Mouse (Mus musculus) liver, adult 2 months (tissue): ENCODE measurements around the gene Zc3h14. TPM values are rescaled to one million over a fixed set of nuclear protein-coding genes. Genes with fewer than 3 reads are reported as not detected.

ENCODE experiments used
- DNase-seq: peaks from one replicate; pipeline ENCODE4 v3.0.0-alpha.2; 2011; ENCODE audit warnings: low read depth, low spot score; ENCODE audit errors: extremely low read depth
- H3K27ac ChIP-seq: fragments of 200-500 bp; replicated peaks from 2 replicates; pipeline ENCODE4 v1.5.1; 2012; ENCODE audit warnings: low read depth, mild to moderate bottlenecking, control low read depth, inconsistent platforms, low read length; ENCODE audit not compliant: insufficient read depth
- H3K27me3 ChIP-seq: fragments of 200-500 bp; 2 replicates; pipeline ENCODE4 v1.6.1; 2012; ENCODE audit warnings: mild to moderate bottlenecking, moderate library complexity, low read length, inconsistent platforms; ENCODE audit not compliant: control insufficient read depth, insufficient read depth
- H3K36me3 ChIP-seq: fragments of 200-500 bp; 2 replicates; pipeline ENCODE4 v1.6.1; 2012; ENCODE audit warnings: low read length, inconsistent platforms; ENCODE audit not compliant: control insufficient read depth, insufficient read depth
- H3K4me1 ChIP-seq: fragments of 200-500 bp; 2 replicates; pipeline ENCODE4 v1.6.1; 2011; ENCODE audit warnings: low read length; ENCODE audit not compliant: control insufficient read depth, insufficient read depth
- H3K4me3 ChIP-seq: fragments of 200-500 bp; 2 replicates; pipeline ENCODE4 v1.5.1; 2011; ENCODE audit warnings: low read depth, mild to moderate bottlenecking, control low read depth, low read length, moderate library complexity; ENCODE audit not compliant: insufficient read depth
- H3K79me2 ChIP-seq: fragments of 200-500 bp; 2 replicates; pipeline ENCODE4 v1.6.1; 2012; ENCODE audit warnings: inconsistent platforms, mild to moderate bottlenecking, low read length, moderate library complexity; ENCODE audit not compliant: control insufficient read depth, insufficient read depth
- H3K9ac ChIP-seq: fragments of 200-500 bp; 2 replicates; pipeline ENCODE4 v1.6.1; 2012; ENCODE audit warnings: low read depth, mild to moderate bottlenecking, control low read depth, inconsistent platforms, low read length
- CTCF ChIP-seq: fragments of 200-500 bp; IDR thresholded peaks from 2 replicates; pipeline ENCODE4 v1.5.1; 2011; ENCODE audit warnings: low read depth, low read length, control low read depth
- POLR2A ChIP-seq: fragments of 200-500 bp; IDR thresholded peaks from 2 replicates; pipeline ENCODE4 v1.6.1; 2011; ENCODE audit warnings: low read length, control low read depth; ENCODE audit not compliant: insufficient read depth; ENCODE audit errors: extremely low read depth
- WGBS: fragments of 180-500 bp; shearing (Covaris S2); methylation state at CpG from one replicate; pipeline ENCODE4 v1.1.7; 2018; 5-methylcytosine and 5-hydroxymethylcytosine counted together
- polyA plus RNA-seq: library from polyadenylated mRNA; depleted of rRNA; stranded (reverse); fragments of >200 nt; gene quantifications from 2 replicates; pipeline ENCODE4 v1.2.3, GENCODE M21; 2012
- total RNA-seq: library from RNA; depleted of rRNA; stranded (reverse); fragments of >200 nt; gene quantifications from 2 replicates; pipeline ENCODE4 v1.2.3, GENCODE M21; 2014

The Zc3h14 gene
- total and polyA plus RNA-seq, 2 experiments: 21.9 to 53.7 TPM

DNA sequence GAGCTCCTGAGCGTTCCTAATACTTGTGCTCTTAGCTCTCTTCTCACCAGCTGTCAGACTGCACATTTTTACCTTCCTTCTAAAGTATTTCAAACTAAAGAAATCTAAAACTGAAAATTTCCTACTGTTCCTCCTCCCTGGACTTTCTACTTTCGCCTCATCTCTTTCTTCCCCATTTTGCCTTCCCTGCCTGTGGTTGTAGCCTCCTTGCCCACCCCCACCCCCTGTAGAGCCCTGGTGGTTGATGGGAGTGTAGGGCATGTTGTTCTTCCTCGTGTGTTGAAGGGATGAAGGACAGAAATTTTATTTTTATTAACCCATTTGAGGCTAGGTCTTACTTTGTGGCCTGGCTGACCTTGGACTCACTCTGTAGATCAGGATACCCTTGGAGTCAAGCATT is 30.7 kb downstream of the Zc3h14 start:
- Histone ChIP-seq H3K36me3 (peaks cover 55% of the 10 kb centered on the region), H3K27me3 (no peaks in the 10 kb centered on the region)
- TF ChIP-seq CTCF: no peak
- no peak for TF ChIP-seq POLR2A

GRCm38 (mm10) chr12:98779148-98779547 is 32.4 kb downstream of the Zc3h14 start:
- H3K9ac ChIP-seq: no peak overlapping the region
- H3K36me3 ChIP-seq: peaks cover 60% of the 10 kb centered on the region
- WGBS: 76% methylated on average over 4 of the region's 4 CpGs
- no peak overlapping the region for H3K4me3 ChIP-seq
- peak; percentile 24 for DNase-seq
- no peaks in the 10 kb centered on the region; the same call in 1 of the 2 replicates for H3K79me2 ChIP-seq
- no peak overlapping the region for H3K27ac ChIP-seq
- H3K27me3 ChIP-seq: no peaks in the 10 kb centered on the region
- peak; percentile 50; the same call in 1 of the 2 replicates for TF ChIP-seq CTCF
- TF ChIP-seq POLR2A: no peak
- no peaks in the 10 kb centered on the region for H3K4me1 ChIP-seq

More for the DNA sequence above, 30.7 kb downstream of the Zc3h14 start:
- Histone ChIP-seq H3K27ac (no peak overlapping the region), H3K9ac (no peak overlapping the region), H3K79me2 (no peaks in the 10 kb centered on the region; the same call in 1 of the 2 replicates), H3K4me1 (no peaks in the 10 kb centered on the region), H3K4me3 (no peak overlapping the region)
- DNase-seq: no peak
- WGBS: 77% methylated on average over 3 of the region's 3 CpGs

DNA sequence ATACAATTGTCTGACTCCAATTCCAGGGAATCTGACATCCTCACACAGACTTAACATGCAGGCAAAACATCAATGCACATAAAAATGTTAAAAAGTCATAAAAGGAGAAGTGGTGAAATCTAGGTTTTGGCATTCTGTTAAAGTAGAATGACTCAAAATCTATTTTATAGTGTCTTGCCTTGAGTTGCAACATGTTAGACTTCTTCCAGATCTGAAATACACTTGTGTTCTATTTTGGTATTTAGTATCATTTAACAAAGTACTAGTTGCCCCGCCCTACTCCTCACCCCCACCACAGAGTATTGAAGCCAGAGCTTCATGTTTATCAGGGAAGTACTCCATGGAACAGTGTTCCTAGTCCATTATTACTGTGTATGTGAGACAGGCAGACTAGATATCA is 37.5 kb downstream of the Zc3h14 start:
- Histone ChIP-seq H3K79me2 (no peaks in the 10 kb centered on the region; the same call in 1 of the 2 replicates), H3K27me3 (no peaks in the 10 kb centered on the region), H3K27ac (no peak overlapping the region), H3K9ac (no peak overlapping the region), H3K36me3 (peaks cover 72% of the 10 kb centered on the region), H3K4me1 (no peaks in the 10 kb centered on the region), H3K4me3 (no peak overlapping the region)
- 97% methylated on average over 1 of the region's 1 CpGs for WGBS
- no peak for TF ChIP-seq POLR2A
- TF ChIP-seq CTCF: no peak
- DNase-seq: no peak

- no peak for DNase-seq
- Histone ChIP-seq H3K27ac (no peak overlapping the region), H3K9ac (no peak overlapping the region), H3K4me1 (no peaks in the 10 kb centered on the region; the same call in 1 of the 2 replicates), H3K36me3 (peaks cover 34% of the 10 kb centered on the region), H3K27me3 (no peaks in the 10 kb centered on the region), H3K4me3 (no peak overlapping the region), H3K79me2 (no peaks in the 10 kb centered on the region)
- TF ChIP-seq CTCF (no peak), POLR2A (no peak)
- 97% methylated on average over 3 of the region's 3 CpGs for WGBS
Measured at GRCm38 (mm10) chr12:98795731-98796318, 49.1 kb downstream of the Zc3h14 start.

GRCm38 (mm10) chr12:98800334-98800733 is 53.6 kb downstream of the Zc3h14 start:
- no peaks in the 10 kb centered on the region for H3K27me3 ChIP-seq
- H3K4me3 ChIP-seq: no peak overlapping the region
- peaks cover 11% of the 10 kb centered on the region; the same call in 1 of the 2 replicates for H3K36me3 ChIP-seq
- no peaks in the 10 kb centered on the region for H3K79me2 ChIP-seq
- H3K4me1 ChIP-seq: no peaks in the 10 kb centered on the region; the same call in 1 of the 2 replicates
- H3K9ac ChIP-seq: no peak overlapping the region
- no peak overlapping the region for H3K27ac ChIP-seq
- DNase-seq: no peak
- TF ChIP-seq POLR2A: no peak
- TF ChIP-seq CTCF: no peak
- 89% methylated on average over 5 of the region's 5 CpGs for WGBS

DNA sequence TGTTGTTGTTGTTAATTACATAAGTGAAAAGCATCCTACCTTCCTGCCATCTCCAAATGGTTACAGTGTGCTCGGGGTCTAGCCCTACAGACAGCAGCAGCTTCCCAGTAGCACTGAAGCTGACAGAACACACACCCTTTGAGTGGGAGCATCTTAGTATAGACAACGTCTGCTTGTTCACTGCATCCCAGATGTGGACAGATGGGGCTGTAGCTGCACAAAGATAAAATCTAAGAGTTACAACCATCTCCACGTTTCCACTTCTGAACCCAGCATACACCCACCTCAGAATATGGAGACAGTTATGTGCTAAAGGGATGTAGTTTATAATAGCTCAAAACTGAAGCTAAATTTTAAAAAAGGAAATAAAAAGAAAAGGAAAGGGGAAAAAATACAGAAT is 55.5 kb downstream of the Zc3h14 start:
- no peaks in the 10 kb centered on the region for H3K79me2 ChIP-seq
- 84% methylated on average over 3 of the region's 3 CpGs for WGBS
- DNase-seq: no peak
- H3K27ac ChIP-seq: no peak overlapping the region
- no peaks in the 10 kb centered on the region; the same call in 1 of the 2 replicates for H3K4me1 ChIP-seq
- peaks cover 8% of the 10 kb centered on the region; the same call in 1 of the 2 replicates for H3K36me3 ChIP-seq
- H3K9ac ChIP-seq: no peak overlapping the region
- no peak for TF ChIP-seq POLR2A
- no peak overlapping the region for H3K4me3 ChIP-seq
- no peaks in the 10 kb centered on the region for H3K27me3 ChIP-seq
